Mouse (Mus musculus): Measurements from ENCODE around the gene Rnf40. TPM values are rescaled to one million over a fixed set of nuclear protein-coding genes. Genes with fewer than 3 reads are reported as not detected.

Rnf40 gene
- 36.3 and 38.8 TPM in 2 replicates for polyA plus RNA-seq (2014; fragmentation: Nextera tagmentation; extraction: Ambion mirVana)

DNA sequence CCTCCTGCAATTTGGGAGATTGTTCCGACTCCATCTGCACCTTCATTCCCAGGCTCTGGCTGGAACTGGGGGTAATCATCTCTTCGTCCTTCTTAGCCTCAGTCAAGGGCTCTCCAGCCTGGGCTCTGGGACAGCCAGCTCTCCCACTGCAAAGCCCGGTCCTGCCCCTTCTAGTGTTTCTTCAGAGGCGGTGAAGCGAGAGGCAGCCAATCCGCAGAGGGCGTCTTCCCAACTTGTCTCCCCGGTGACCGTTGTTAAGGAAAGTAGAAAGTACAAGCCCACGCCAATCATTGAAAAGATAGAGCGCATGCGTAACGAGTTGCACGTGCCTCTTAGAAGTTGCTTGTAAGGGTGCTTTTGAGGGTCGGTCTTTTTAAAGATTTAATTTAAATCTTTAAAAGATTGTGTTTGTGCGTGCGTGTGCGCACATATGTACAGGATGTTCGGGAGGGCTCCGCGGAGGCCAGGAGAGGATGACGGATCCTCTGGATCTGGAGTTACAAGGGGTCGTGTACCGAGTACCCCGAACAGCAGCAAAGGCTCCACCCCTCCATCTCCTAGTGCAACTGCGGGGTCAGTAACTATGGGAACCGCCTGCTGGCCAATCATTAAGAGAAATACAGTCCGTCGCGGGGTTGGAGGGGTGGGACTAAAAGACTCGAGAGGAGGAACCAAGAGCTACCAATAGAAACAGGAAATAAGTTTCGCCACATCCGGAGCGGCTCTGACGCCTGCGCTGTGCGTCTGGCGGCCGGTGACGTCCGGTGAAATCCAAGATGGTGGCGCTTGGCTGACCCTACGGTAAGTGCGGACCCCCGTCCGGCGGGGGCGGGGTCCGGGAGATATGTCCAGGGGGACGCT lies at the start of gene Rnf40, which contains the start of gene Ccdc189:
Gene Rnf40, plus strand, starts transcription at position 757 of the 861 bp plus-strand sequence.
Gene Ccdc189, minus strand, starts transcription at position 585 of the 861 bp plus-strand sequence.
- Histone ChIP-seq H3K4me2 (ENCODE audit: low read length) (peak within 1 kb of the TSS; percentile 96), H3K27me3 (replicated peaks; ENCODE audit: control insufficient read depth, insufficient read depth, low read length) (no peaks in the 10 kb centered on the region), H3K27ac (ENCODE audit: low read depth) (peak within 1 kb of the TSS; percentile 51), H3K9me3 (ENCODE audit: control insufficient read depth, low read length) (no peaks in the 10 kb centered on the region), H3K36me3 (ENCODE audit: control insufficient read depth, insufficient read depth, low read length) (peaks cover 49% of the 10 kb centered on the region), H3K4me1 (replicated peaks; ENCODE audit: control insufficient read depth, insufficient read depth, low read length) (peaks cover 12% of the 10 kb centered on the region), H3K9ac (ENCODE audit: low read length) (peak within 1 kb of the TSS; percentile 84), H3K4me3 (ENCODE audit: low read depth, low read length) (peak within 1 kb of the TSS; percentile 96)
- under 1% methylated on average over 49 of the region's 50 CpGs for WGBS
- ATAC-seq (replicated peaks; ENCODE audit: low FRiP score, low TSS enrichment, low read depth): peak; percentile 97
- peak; percentile 95 for DNase-seq (ENCODE audit: low spot score)

GRCm38 (mm10) chr7:127541671-127542070 lies 46.9 kb upstream of the Rnf40 start:
- no peaks in the 10 kb centered on the region for H3K27me3 ChIP-seq (replicated peaks; ENCODE audit: control insufficient read depth, insufficient read depth, low read length)
- no peak for ATAC-seq (replicated peaks; ENCODE audit: low FRiP score, low TSS enrichment, low read depth)
- DNase-seq (ENCODE audit: low spot score): no peak
- no peak overlapping the region for H3K27ac ChIP-seq (ENCODE audit: low read depth)
- no peaks in the 10 kb centered on the region for H3K4me1 ChIP-seq (replicated peaks; ENCODE audit: control insufficient read depth, insufficient read depth, low read length)
- H3K36me3 ChIP-seq (ENCODE audit: control insufficient read depth, insufficient read depth, low read length): peaks cover 98% of the 10 kb centered on the region
- H3K9me3 ChIP-seq (ENCODE audit: control insufficient read depth, low read length): no peaks in the 10 kb centered on the region
- no peak overlapping the region for H3K9ac ChIP-seq (ENCODE audit: low read length)
- H3K4me3 ChIP-seq (ENCODE audit: low read depth, low read length): no peak overlapping the region
- 97% methylated on average over 3 of the region's 3 CpGs for WGBS
- no peak overlapping the region for H3K4me2 ChIP-seq (ENCODE audit: low read length)

DNA sequence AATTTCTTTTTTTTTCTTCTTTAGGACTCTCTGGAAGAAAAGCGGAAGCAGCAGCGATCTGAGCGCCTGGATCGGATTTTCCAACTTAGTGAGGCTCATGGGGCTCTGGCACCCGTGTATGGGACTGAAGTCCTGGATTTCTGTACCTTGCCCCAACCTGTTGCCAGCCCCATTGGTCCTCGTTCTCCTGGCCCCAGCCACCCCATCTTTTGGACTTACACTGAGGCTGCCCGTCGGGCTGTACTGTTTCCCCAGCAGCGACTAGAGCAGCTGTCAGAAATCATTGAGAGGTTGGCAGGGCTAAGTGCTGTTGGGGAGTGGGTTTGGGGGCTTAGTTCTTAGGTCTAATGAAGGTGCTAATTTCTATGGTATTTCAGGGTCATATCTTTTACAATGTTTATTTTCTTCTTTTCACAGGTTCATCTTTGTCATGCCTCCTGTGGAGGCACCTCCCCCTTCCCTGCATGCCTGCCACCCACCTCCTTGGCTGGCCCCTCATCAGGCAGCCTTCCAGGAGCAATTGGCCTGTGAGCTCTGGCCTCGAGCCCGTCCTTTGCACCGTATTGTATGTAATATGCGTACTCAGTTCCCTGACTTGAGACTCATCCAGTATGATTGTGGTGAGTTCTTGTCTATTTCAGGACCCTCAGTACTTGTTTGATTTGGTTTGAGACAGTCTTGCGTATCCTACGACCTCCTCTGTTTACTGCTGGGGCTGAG lies 39.3 kb upstream of the Rnf40 start:
- DNase-seq (ENCODE audit: low spot score) (no peak), ATAC-seq (replicated peaks; ENCODE audit: low FRiP score, low TSS enrichment, low read depth) (no peak)
- no peak overlapping the region for H3K27ac ChIP-seq (ENCODE audit: low read depth)
- H3K4me1 ChIP-seq (replicated peaks; ENCODE audit: control insufficient read depth, insufficient read depth, low read length): no peaks in the 10 kb centered on the region
- no peak overlapping the region for H3K4me3 ChIP-seq (ENCODE audit: low read depth, low read length)
- no peaks in the 10 kb centered on the region for H3K9me3 ChIP-seq (ENCODE audit: control insufficient read depth, low read length)
- H3K4me2 ChIP-seq (ENCODE audit: low read length): no peak overlapping the region
- H3K9ac ChIP-seq (ENCODE audit: low read length): no peak overlapping the region
- WGBS: 89% methylated on average over 15 of the region's 15 CpGs
- H3K27me3 ChIP-seq (replicated peaks; ENCODE audit: control insufficient read depth, insufficient read depth, low read length): no peaks in the 10 kb centered on the region
- H3K36me3 ChIP-seq (ENCODE audit: control insufficient read depth, insufficient read depth, low read length): peaks cover 87% of the 10 kb centered on the region

GRCm38 (mm10) chr7:127551558-127551957 lies 37.0 kb upstream of the Rnf40 start:
- ATAC-seq (replicated peaks; ENCODE audit: low FRiP score, low TSS enrichment, low read depth) (no peak), DNase-seq (ENCODE audit: low spot score) (no peak)
- H3K27ac ChIP-seq (ENCODE audit: low read depth): no peak overlapping the region
- peaks cover 87% of the 10 kb centered on the region for H3K36me3 ChIP-seq (ENCODE audit: control insufficient read depth, insufficient read depth, low read length)
- H3K27me3 ChIP-seq (replicated peaks; ENCODE audit: control insufficient read depth, insufficient read depth, low read length): no peaks in the 10 kb centered on the region
- no peak overlapping the region for H3K4me3 ChIP-seq (ENCODE audit: low read depth, low read length)
- 96% methylated on average over 8 of the region's 8 CpGs for WGBS
- no peaks in the 10 kb centered on the region for H3K4me1 ChIP-seq (replicated peaks; ENCODE audit: control insufficient read depth, insufficient read depth, low read length)
- no peak overlapping the region for H3K9ac ChIP-seq (ENCODE audit: low read length)
- no peaks in the 10 kb centered on the region for H3K9me3 ChIP-seq (ENCODE audit: control insufficient read depth, low read length)
- no peak overlapping the region for H3K4me2 ChIP-seq (ENCODE audit: low read length)

- ATAC-seq (replicated peaks; ENCODE audit: low FRiP score, low TSS enrichment, low read depth): no peak
- no peak overlapping the region for H3K27ac ChIP-seq (ENCODE audit: low read depth)
- 91% methylated on average over 11 of the region's 11 CpGs for WGBS
- peaks cover 91% of the 10 kb centered on the region for H3K36me3 ChIP-seq (ENCODE audit: control insufficient read depth, insufficient read depth, low read length)
- no peak overlapping the region for H3K9ac ChIP-seq (ENCODE audit: low read length)
- no peak overlapping the region for H3K4me2 ChIP-seq (ENCODE audit: low read length)
- no peak overlapping the region for H3K4me3 ChIP-seq (ENCODE audit: low read depth, low read length)
- DNase-seq (ENCODE audit: low spot score): no peak
- H3K4me1 ChIP-seq (replicated peaks; ENCODE audit: control insufficient read depth, insufficient read depth, low read length): no peaks in the 10 kb centered on the region
- no peaks in the 10 kb centered on the region for H3K27me3 ChIP-seq (replicated peaks; ENCODE audit: control insufficient read depth, insufficient read depth, low read length)
- no peaks in the 10 kb centered on the region for H3K9me3 ChIP-seq (ENCODE audit: control insufficient read depth, low read length)
These were observed 28.0 kb upstream of the Rnf40 start for GRCm38 (mm10) chr7:127560580-127560979.

- H3K9me3 ChIP-seq (ENCODE audit: control insufficient read depth, low read length): no peaks in the 10 kb centered on the region
- H3K36me3 ChIP-seq (ENCODE audit: control insufficient read depth, insufficient read depth, low read length): peaks cover 91% of the 10 kb centered on the region
- H3K27ac ChIP-seq (ENCODE audit: low read depth): no peak within 1 kb of the TSS
- no peaks in the 10 kb centered on the region for H3K27me3 ChIP-seq (replicated peaks; ENCODE audit: control insufficient read depth, insufficient read depth, low read length)
- WGBS: 90% methylated on average over 5 of the region's 5 CpGs
- no peaks in the 10 kb centered on the region for H3K4me1 ChIP-seq (replicated peaks; ENCODE audit: control insufficient read depth, insufficient read depth, low read length)
- H3K9ac ChIP-seq (ENCODE audit: low read length): no peak within 1 kb of the TSS
- H3K4me2 ChIP-seq (ENCODE audit: low read length): no peak within 1 kb of the TSS
- ATAC-seq (replicated peaks; ENCODE audit: low FRiP score, low TSS enrichment, low read depth) (no peak), DNase-seq (ENCODE audit: low spot score) (no peak)
- H3K4me3 ChIP-seq (ENCODE audit: low read depth, low read length): no peak within 1 kb of the TSS
These were observed 27.2 kb upstream of the Rnf40 start, which contains the start of gene Tmem265 for GRCm38 (mm10) chr7:127561340-127561858. TSS of gene Tmem265 (plus strand) at chr7:127561390.

GRCm38 (mm10) chr7:127564381-127565150 lies 24.0 kb upstream of the Rnf40 start:
- Histone ChIP-seq H3K36me3 (ENCODE audit: control insufficient read depth, insufficient read depth, low read length) (peaks cover 75% of the 10 kb centered on the region), H3K27me3 (replicated peaks; ENCODE audit: control insufficient read depth, insufficient read depth, low read length) (no peaks in the 10 kb centered on the region), H3K4me3 (ENCODE audit: low read depth, low read length) (no peak overlapping the region), H3K9me3 (ENCODE audit: control insufficient read depth, low read length) (no peaks in the 10 kb centered on the region), H3K4me2 (ENCODE audit: low read length) (no peak overlapping the region), H3K27ac (ENCODE audit: low read depth) (no peak overlapping the region), H3K9ac (ENCODE audit: low read length) (no peak overlapping the region), H3K4me1 (replicated peaks; ENCODE audit: control insufficient read depth, insufficient read depth, low read length) (no peaks in the 10 kb centered on the region)
- no peak for ATAC-seq (replicated peaks; ENCODE audit: low FRiP score, low TSS enrichment, low read depth)
- WGBS: 81% methylated on average over 6 of the region's 6 CpGs
- no peak for DNase-seq (ENCODE audit: low spot score)

DNA sequence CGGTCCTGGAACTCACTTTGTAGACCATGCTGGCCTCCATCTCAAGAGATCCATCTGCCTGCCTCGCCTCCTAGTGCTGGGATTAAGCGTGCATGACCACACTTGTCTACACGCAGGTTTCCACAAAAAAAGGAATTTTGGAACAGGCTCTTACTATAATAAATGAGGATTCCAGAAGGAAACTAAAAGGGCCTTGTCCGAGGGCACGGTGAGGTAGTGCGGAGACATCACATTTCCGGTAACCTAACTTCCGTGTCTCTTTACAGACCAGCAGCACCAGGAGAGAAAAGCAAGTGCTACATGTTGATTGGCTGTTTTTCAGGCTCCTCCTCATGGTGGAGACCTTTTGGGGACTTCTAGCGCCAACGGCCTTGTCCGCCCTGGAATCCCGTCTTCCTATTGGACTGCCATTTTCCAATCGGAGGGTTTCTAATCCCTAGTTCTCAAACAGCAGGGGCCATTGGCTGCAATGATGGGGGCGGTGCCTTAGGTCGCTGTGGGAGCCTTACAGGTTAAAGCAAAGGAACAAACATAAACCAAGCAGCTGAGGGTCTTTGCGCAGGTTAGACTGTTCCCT lies 15.6 kb upstream of the Rnf40 start, which contains the start of gene Phkg2:
Gene Phkg2, plus strand, starts transcription at position 446 of the 577 bp plus-strand sequence.
- Histone ChIP-seq H3K9ac (ENCODE audit: low read length) (peak within 1 kb of the TSS; percentile 68), H3K27me3 (replicated peaks; ENCODE audit: control insufficient read depth, insufficient read depth, low read length) (no peaks in the 10 kb centered on the region), H3K36me3 (ENCODE audit: control insufficient read depth, insufficient read depth, low read length) (peaks cover 15% of the 10 kb centered on the region), H3K4me1 (replicated peaks; ENCODE audit: control insufficient read depth, insufficient read depth, low read length) (peaks cover 20% of the 10 kb centered on the region), H3K27ac (ENCODE audit: low read depth) (peak within 1 kb of the TSS; percentile 82), H3K9me3 (ENCODE audit: control insufficient read depth, low read length) (no peaks in the 10 kb centered on the region), H3K4me3 (ENCODE audit: low read depth, low read length) (peak within 1 kb of the TSS; percentile 72), H3K4me2 (ENCODE audit: low read length) (peak within 1 kb of the TSS; percentile 92)
- WGBS: 1% methylated on average over 17 of the region's 17 CpGs
- ATAC-seq (replicated peaks; ENCODE audit: low FRiP score, low TSS enrichment, low read depth) (peak; percentile 97), DNase-seq (ENCODE audit: low spot score) (peak; percentile 86)
